Mouse (Mus musculus) embryonic fibroblast, embryonic 13.5 days (primary cell): ENCODE measurements at regions not wholly inside any gene's neighbourhood (a gene's known extent, or its start where the extent isn't known, plus 50 kb on each side); places are given as distances from the start of the nearest gene placed in this dataset.

Source experiments
- CTCF ChIP-seq: IDR thresholded peaks from 2 replicates; pipeline ENCODE4 v1.5.1; 2011; ENCODE audit warnings: mild to moderate bottlenecking, control low read depth, low read length, moderate library complexity, borderline replicate concordance; ENCODE audit not compliant: insufficient read depth
- POLR2A ChIP-seq: IDR thresholded peaks from 2 replicates; pipeline ENCODE4 v1.6.1; 2011; ENCODE audit warnings: low read depth, mild to moderate bottlenecking, control low read depth, low read length, moderate library complexity

GRCm38 (mm10) chr1:150174204-150174603 is 74.4 kb downstream of the Ptgs2 start:
- TF ChIP-seq POLR2A, result no peak
- no peak for TF ChIP-seq CTCF
